Mouse (Mus musculus): ENCODE results near the gene Chchd5. TPM values are rescaled to one million over a fixed set of nuclear protein-coding genes. Genes with fewer than 3 reads are reported as not detected.
A peak's percentile ranks its signal among the peaks of the same experiment; 100 is the strongest.

Chchd5 gene
- polyA plus RNA-seq, 1 experiment from 2014 or later = 24.3 TPM

GRCm38 (mm10) chr2:129139906-129140305 is 10.4 kb downstream of the Chchd5 start:
- Histone ChIP-seq H3K4me3 (replicated peaks; ENCODE audit: low read length) (no peak overlapping the region), H3K27ac (peak overlapping the region; percentile 64), H3K36me3 (replicated peaks; ENCODE audit: control insufficient read depth, insufficient read depth) (no peaks in the 10 kb centered on the region), H3K9me3 (ENCODE audit: control insufficient read depth, low read length) (no peaks in the 10 kb centered on the region), H3K27me3 (ENCODE audit: control insufficient read depth, insufficient read depth, low read length) (no peaks in the 10 kb centered on the region), H3K9ac (no peak overlapping the region), H3K4me2 (replicated peaks) (no peak overlapping the region), H3K4me1 (replicated peaks; ENCODE audit: control insufficient read depth, insufficient read depth, low read length) (no peaks in the 10 kb centered on the region)
- DNase-seq (ENCODE audit: low spot score) (peak; percentile 36), ATAC-seq (ENCODE audit: low FRiP score) (no peak)
- 81% methylated on average over 10 of the region's 10 CpGs for WGBS

DNA sequence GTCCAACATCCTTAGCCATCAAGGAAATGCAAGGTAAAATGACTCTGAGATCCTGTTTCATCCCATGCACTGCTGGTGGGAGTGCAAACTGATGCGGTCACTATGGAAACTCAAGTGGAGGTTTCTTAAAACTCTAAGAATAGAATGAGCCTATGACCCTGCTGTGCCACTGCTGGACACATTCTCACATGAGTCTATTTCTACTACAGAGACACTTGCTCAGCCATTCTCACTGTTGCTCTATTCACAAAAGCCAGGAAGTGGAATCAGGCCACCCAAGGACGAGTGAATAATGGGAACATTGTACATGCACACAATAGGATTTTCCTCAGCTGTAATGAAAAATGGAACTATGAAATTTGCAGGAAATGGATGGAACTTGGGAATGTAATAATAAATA is 19.3 kb downstream of the Chchd5 start:
- H3K27ac ChIP-seq = no peak overlapping the region
- DNase-seq (ENCODE audit: low spot score) = no peak
- H3K4me3 ChIP-seq (replicated peaks; ENCODE audit: low read length) = no peak overlapping the region
- no peaks in the 10 kb centered on the region for H3K9me3 ChIP-seq (ENCODE audit: control insufficient read depth, low read length)
- no peaks in the 10 kb centered on the region for H3K36me3 ChIP-seq (replicated peaks; ENCODE audit: control insufficient read depth, insufficient read depth)
- H3K9ac ChIP-seq = no peak overlapping the region
- WGBS = 29% methylated on average over 2 of the region's 2 CpGs
- H3K4me2 ChIP-seq (replicated peaks) = no peak overlapping the region
- no peak for ATAC-seq (ENCODE audit: low FRiP score)
- H3K27me3 ChIP-seq (ENCODE audit: control insufficient read depth, insufficient read depth, low read length) = no peaks in the 10 kb centered on the region
- H3K4me1 ChIP-seq (replicated peaks; ENCODE audit: control insufficient read depth, insufficient read depth, low read length) = no peaks in the 10 kb centered on the region

- Histone ChIP-seq H3K9me3 (ENCODE audit: control insufficient read depth, low read length) (no peaks in the 10 kb centered on the region), H3K4me2 (replicated peaks) (no peak overlapping the region), H3K36me3 (replicated peaks; ENCODE audit: control insufficient read depth, insufficient read depth) (no peaks in the 10 kb centered on the region), H3K4me3 (replicated peaks; ENCODE audit: low read length) (no peak overlapping the region), H3K27me3 (ENCODE audit: control insufficient read depth, insufficient read depth, low read length) (no peaks in the 10 kb centered on the region), H3K4me1 (replicated peaks; ENCODE audit: control insufficient read depth, insufficient read depth, low read length) (no peaks in the 10 kb centered on the region), H3K27ac (no peak overlapping the region), H3K9ac (no peak overlapping the region)
- ATAC-seq (ENCODE audit: low FRiP score) (no peak), DNase-seq (ENCODE audit: low spot score) (no peak)
- WGBS = 86% methylated on average over 5 of the region's 5 CpGs
Observed at GRCm38 (mm10) chr2:129150386-129150785, 20.9 kb downstream of the Chchd5 start.

GRCm38 (mm10) chr2:129151111-129151510 is 21.6 kb downstream of the Chchd5 start:
- 89% methylated on average over 9 of the region's 9 CpGs for WGBS
- ATAC-seq (ENCODE audit: low FRiP score) (no peak), DNase-seq (ENCODE audit: low spot score) (no peak)
- no peaks in the 10 kb centered on the region for H3K36me3 ChIP-seq (replicated peaks; ENCODE audit: control insufficient read depth, insufficient read depth)
- no peak overlapping the region for H3K4me3 ChIP-seq (replicated peaks; ENCODE audit: low read length)
- H3K9me3 ChIP-seq (ENCODE audit: control insufficient read depth, low read length) = no peaks in the 10 kb centered on the region
- no peaks in the 10 kb centered on the region for H3K4me1 ChIP-seq (replicated peaks; ENCODE audit: control insufficient read depth, insufficient read depth, low read length)
- H3K27ac ChIP-seq = no peak overlapping the region
- no peaks in the 10 kb centered on the region for H3K27me3 ChIP-seq (ENCODE audit: control insufficient read depth, insufficient read depth, low read length)
- H3K9ac ChIP-seq = no peak overlapping the region
- H3K4me2 ChIP-seq (replicated peaks) = no peak overlapping the region

DNA sequence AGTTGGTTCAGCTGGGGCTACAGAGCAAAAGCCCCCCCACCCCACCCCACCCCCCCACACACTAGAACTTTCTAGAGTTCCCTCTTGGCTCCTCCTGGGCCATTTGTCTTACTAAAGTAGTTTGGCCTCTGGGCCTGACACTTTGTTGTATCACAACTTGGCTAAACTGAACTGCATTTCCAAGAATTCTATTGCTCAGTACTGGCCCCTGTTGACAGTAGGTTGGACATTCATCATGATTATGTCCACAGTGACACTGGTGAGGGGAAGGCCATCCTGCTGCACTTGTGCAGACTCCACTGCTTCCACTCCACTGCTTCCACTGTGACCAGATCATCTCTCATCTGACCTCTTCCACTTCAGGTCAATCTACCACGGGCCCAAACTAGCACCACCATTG is 23.3 kb downstream of the Chchd5 start:
- no peak overlapping the region for H3K4me2 ChIP-seq (replicated peaks)
- H3K27ac ChIP-seq = no peak overlapping the region
- no peaks in the 10 kb centered on the region for H3K36me3 ChIP-seq (replicated peaks; ENCODE audit: control insufficient read depth, insufficient read depth)
- DNase-seq (ENCODE audit: low spot score) (no peak), ATAC-seq (ENCODE audit: low FRiP score) (no peak)
- no peaks in the 10 kb centered on the region for H3K4me1 ChIP-seq (replicated peaks; ENCODE audit: control insufficient read depth, insufficient read depth, low read length)
- no peaks in the 10 kb centered on the region for H3K9me3 ChIP-seq (ENCODE audit: control insufficient read depth, low read length)
- no peak overlapping the region for H3K9ac ChIP-seq
- 70% methylated on average over 1 of the region's 1 CpGs for WGBS
- no peak overlapping the region for H3K4me3 ChIP-seq (replicated peaks; ENCODE audit: low read length)
- H3K27me3 ChIP-seq (ENCODE audit: control insufficient read depth, insufficient read depth, low read length) = no peaks in the 10 kb centered on the region

- Histone ChIP-seq H3K27ac (no peak overlapping the region), H3K36me3 (replicated peaks; ENCODE audit: control insufficient read depth, insufficient read depth) (no peaks in the 10 kb centered on the region), H3K4me1 (replicated peaks; ENCODE audit: control insufficient read depth, insufficient read depth, low read length) (no peaks in the 10 kb centered on the region), H3K27me3 (ENCODE audit: control insufficient read depth, insufficient read depth, low read length) (no peaks in the 10 kb centered on the region), H3K4me2 (replicated peaks) (no peak overlapping the region), H3K9me3 (ENCODE audit: control insufficient read depth, low read length) (0 out of 2 replicates have a peak, but pooled peaks cover 3% of the 10 kb centered on the region), H3K9ac (no peak overlapping the region), H3K4me3 (replicated peaks; ENCODE audit: low read length) (no peak overlapping the region)
- WGBS = 86% methylated on average over 5 of the region's 5 CpGs
- no peak for DNase-seq (ENCODE audit: low spot score)
- ATAC-seq (ENCODE audit: low FRiP score) = no peak
Observed at GRCm38 (mm10) chr2:129164815-129165214, 35.3 kb downstream of the Chchd5 start.

DNA sequence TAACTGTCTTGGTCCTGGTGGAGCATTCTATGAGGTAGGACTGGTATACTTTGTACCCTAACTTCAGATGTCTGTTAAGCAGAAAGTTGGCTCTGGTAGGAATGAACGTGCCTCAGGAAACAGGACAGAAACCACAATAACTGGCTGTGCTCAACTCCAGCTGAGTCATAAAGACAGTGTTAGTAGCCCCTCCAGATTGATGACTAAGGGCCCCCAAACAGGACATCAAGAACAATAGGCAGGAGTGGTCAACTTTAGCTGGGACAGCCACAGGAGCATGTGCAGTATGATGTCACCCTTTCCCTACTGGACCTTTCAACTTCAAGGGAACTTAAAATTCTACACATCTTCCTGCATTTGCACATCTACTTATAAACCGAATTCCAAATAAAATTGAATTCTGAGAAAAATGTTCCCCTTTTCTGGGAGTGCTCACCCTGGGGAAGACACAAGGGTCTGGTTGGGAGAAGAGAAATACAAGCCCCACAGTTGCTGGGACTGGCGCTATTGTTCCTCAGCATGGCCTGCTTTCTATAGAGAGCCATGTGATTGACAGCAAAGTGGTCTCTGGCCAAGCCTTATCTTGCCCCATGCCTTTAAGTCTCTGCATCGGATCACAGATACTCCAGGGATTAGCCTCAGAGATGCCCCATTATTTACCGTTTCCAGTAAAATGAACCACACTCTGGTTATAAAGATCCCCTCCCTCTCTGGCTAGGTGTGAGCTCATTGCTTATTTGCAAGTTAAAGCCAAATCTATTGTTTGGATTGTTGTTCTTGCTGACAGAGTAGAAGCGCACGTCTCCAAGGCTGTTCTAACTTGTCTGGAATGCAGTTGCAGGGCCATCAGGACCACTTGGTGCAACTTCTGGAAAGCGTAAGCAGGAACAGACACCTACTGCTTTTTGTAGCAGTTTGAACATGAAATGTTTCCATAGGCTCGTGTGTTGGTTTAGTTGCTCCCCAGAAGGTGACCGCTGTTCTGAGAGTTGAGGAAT is 37.3 kb downstream of the Chchd5 start:
- H3K4me3 ChIP-seq (replicated peaks; ENCODE audit: low read length) = no peak overlapping the region
- no peaks in the 10 kb centered on the region for H3K4me1 ChIP-seq (replicated peaks; ENCODE audit: control insufficient read depth, insufficient read depth, low read length)
- ATAC-seq (ENCODE audit: low FRiP score) (no peak), DNase-seq (ENCODE audit: low spot score) (no peak)
- no peak overlapping the region for H3K4me2 ChIP-seq (replicated peaks)
- no peaks in the 10 kb centered on the region for H3K36me3 ChIP-seq (replicated peaks; ENCODE audit: control insufficient read depth, insufficient read depth)
- H3K9me3 ChIP-seq (ENCODE audit: control insufficient read depth, low read length) = 0 out of 2 replicates have a peak, but pooled peaks cover 3% of the 10 kb centered on the region
- H3K9ac ChIP-seq = no peak overlapping the region
- no peaks in the 10 kb centered on the region for H3K27me3 ChIP-seq (ENCODE audit: control insufficient read depth, insufficient read depth, low read length)
- H3K27ac ChIP-seq = no peak overlapping the region
- WGBS = 69% methylated on average over 10 of the region's 10 CpGs

GRCm38 (mm10) chr2:129173386-129173785 is 43.9 kb downstream of the Chchd5 start:
- no peaks in the 10 kb centered on the region for H3K9me3 ChIP-seq (ENCODE audit: control insufficient read depth, low read length)
- no peak overlapping the region for H3K9ac ChIP-seq
- DNase-seq (ENCODE audit: low spot score) (no peak), ATAC-seq (ENCODE audit: low FRiP score) (no peak)
- peak overlapping the region; percentile 28; the same call in 1 of the 2 replicates for H3K4me2 ChIP-seq (replicated peaks)
- no peaks in the 10 kb centered on the region for H3K36me3 ChIP-seq (replicated peaks; ENCODE audit: control insufficient read depth, insufficient read depth)
- no peak overlapping the region for H3K27ac ChIP-seq
- 42% methylated on average over 10 of the region's 10 CpGs for WGBS
- no peak overlapping the region for H3K4me3 ChIP-seq (replicated peaks; ENCODE audit: low read length)
- H3K4me1 ChIP-seq (replicated peaks; ENCODE audit: control insufficient read depth, insufficient read depth, low read length) = no peaks in the 10 kb centered on the region
- H3K27me3 ChIP-seq (ENCODE audit: control insufficient read depth, insufficient read depth, low read length) = no peaks in the 10 kb centered on the region

GRCm38 (mm10) chr2:129174474-129174873 is 45.0 kb downstream of the Chchd5 start:
- no peaks in the 10 kb centered on the region for H3K27me3 ChIP-seq (ENCODE audit: control insufficient read depth, insufficient read depth, low read length)
- no peaks in the 10 kb centered on the region for H3K4me1 ChIP-seq (replicated peaks; ENCODE audit: control insufficient read depth, insufficient read depth, low read length)
- no peaks in the 10 kb centered on the region for H3K9me3 ChIP-seq (ENCODE audit: control insufficient read depth, low read length)
- peak; percentile 43 for DNase-seq (ENCODE audit: low spot score)
- no peak; the same call in 1 of the 2 replicates for ATAC-seq (ENCODE audit: low FRiP score)
- no peak overlapping the region for H3K4me2 ChIP-seq (replicated peaks)
- WGBS = 41% methylated on average over 7 of the region's 7 CpGs
- no peak overlapping the region for H3K9ac ChIP-seq
- no peak overlapping the region for H3K4me3 ChIP-seq (replicated peaks; ENCODE audit: low read length)
- no peaks in the 10 kb centered on the region for H3K36me3 ChIP-seq (replicated peaks; ENCODE audit: control insufficient read depth, insufficient read depth)
- no peak overlapping the region for H3K27ac ChIP-seq

Measured in hindbrain, embryonic 14.5 days (tissue).